Mouse (Mus musculus) C2C12 (cell line): ENCODE data around the gene Shc2. TPM values are rescaled to one million over a fixed set of nuclear protein-coding genes. Genes with fewer than 3 reads are reported as not detected.

Source experiments
- H3K27me3 ChIP-seq: one replicate; pipeline ENCODE4 v1.6.1; 2011; ENCODE audit not compliant: control insufficient read depth, insufficient read depth, insufficient read length
- H3K36me3 ChIP-seq: one replicate; pipeline ENCODE4 v1.6.1; 2011; ENCODE audit not compliant: control insufficient read depth, insufficient read depth
- H3K4me3 ChIP-seq: one replicate; pipeline ENCODE4 v1.5.1; 2011; ENCODE audit warnings: mild to moderate bottlenecking, control low read depth; ENCODE audit not compliant: poor library complexity, insufficient read depth, severe bottlenecking
- H3K79me2 ChIP-seq: one replicate; pipeline ENCODE4 v1.6.1; 2011; ENCODE audit not compliant: control insufficient read depth, insufficient read depth
- H3K79me3 ChIP-seq: one replicate; pipeline ENCODE4 v1.6.1; 2011; ENCODE audit warnings: low read depth, control low read depth
- H3ac ChIP-seq: one replicate; pipeline ENCODE3; 2011; ENCODE audit warnings: low read depth; ENCODE audit not compliant: control insufficient read depth, insufficient read length
- CEBPB ChIP-seq: IDR thresholded peaks from one replicate; pipeline ENCODE4 v1.6.1; 2011; ENCODE audit warnings: low read depth, mild to moderate bottlenecking, control low read depth, moderate library complexity
- CTCF ChIP-seq: IDR thresholded peaks from one replicate; pipeline ENCODE4 v1.5.1; 2011; ENCODE audit not compliant: control insufficient read depth, insufficient read depth, insufficient read length
- FOSL1 ChIP-seq: IDR thresholded peaks from one replicate; pipeline ENCODE4 v1.8.0; 2011; ENCODE audit warnings: mild to moderate bottlenecking, low read length; ENCODE audit not compliant: poor library complexity, insufficient read depth, severe bottlenecking
- MAX ChIP-seq: IDR thresholded peaks from one replicate; pipeline ENCODE4 v1.6.1; 2011; ENCODE audit warnings: mild to moderate bottlenecking, control low read depth
- MYOD1 ChIP-seq: IDR thresholded peaks from one replicate; pipeline ENCODE4 v1.6.1; 2011; ENCODE audit warnings: low read depth; ENCODE audit not compliant: control insufficient read depth, insufficient read length
- MYOG ChIP-seq: IDR thresholded peaks from one replicate; pipeline ENCODE4 v1.6.1; 2011; ENCODE audit not compliant: control insufficient read depth, insufficient read length; ENCODE audit errors: extremely low read depth
- USF1 ChIP-seq: IDR thresholded peaks from one replicate; pipeline ENCODE4 v1.6.1; 2011; ENCODE audit warnings: low read depth, mild to moderate bottlenecking, control low read depth, moderate library complexity
- polyA plus RNA-seq: library from polyadenylated mRNA; unstranded; fragments of >200 nt; fragmentation: generic; extraction: Trizol; gene quantifications from one replicate; pipeline ENCODE4 v1.2.1, GENCODE M21; 2012; ENCODE audit warnings: missing spikeins

Gene Shc2
- polyA plus RNA-seq, 1 experiment, result 3.5 TPM

DNA sequence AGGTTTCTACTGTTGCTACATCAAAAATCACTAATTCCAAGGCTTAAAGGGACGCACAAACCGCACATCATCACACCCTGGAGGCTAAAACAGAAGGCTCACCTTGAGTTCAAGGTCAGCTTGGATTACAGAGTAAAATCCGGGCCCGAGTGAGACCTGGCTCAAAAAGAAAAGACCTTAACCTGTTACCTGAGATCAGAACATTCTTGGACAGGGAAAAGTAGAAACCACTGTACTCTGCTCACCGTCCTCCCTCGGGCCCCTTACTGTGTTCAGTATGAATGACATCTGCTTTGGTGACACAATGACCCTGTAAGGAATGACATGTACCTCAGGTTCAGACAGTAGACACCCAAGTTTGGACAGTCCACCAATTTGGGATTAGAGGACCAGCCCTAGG lies 62.9 kb downstream of the Shc2 start:
- Histone ChIP-seq H3K27me3 (peaks cover 14% of the 10 kb centered on the region), H3ac (no peak overlapping the region), H3K36me3 (no peaks in the 10 kb centered on the region), H3K79me3 (no peaks in the 10 kb centered on the region), H3K4me3 (no peak overlapping the region), H3K79me2 (no peaks in the 10 kb centered on the region)
- TF ChIP-seq MAX, result no peak
- no peak for TF ChIP-seq USF1
- TF ChIP-seq CEBPB, result no peak
- TF ChIP-seq MYOD1, result no peak
- no peak for TF ChIP-seq FOSL1
- TF ChIP-seq CTCF, result no peak
- TF ChIP-seq MYOG, result no peak

DNA sequence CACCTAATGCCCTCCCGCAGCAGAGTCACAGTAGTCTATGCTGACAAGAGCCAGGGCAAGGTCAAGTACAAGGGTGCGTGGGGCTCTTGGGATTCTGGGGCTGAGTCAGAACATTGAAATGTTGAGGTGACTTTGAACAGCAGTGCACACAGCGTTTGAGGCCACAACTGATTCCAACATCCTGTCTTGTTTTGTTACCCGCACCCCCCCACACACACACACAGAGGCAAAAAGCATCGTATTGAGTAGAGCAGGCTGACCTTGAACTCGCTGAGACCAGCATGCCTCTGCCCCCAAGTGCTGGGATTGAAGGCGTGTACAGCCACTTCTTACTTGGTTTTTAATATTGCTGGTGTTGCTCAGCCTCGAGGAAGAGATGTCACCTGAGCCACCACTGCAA lies 63.4 kb downstream of the Shc2 start:
- Histone ChIP-seq H3K27me3 (peaks cover 9% of the 10 kb centered on the region), H3K79me2 (no peaks in the 10 kb centered on the region), H3K79me3 (no peaks in the 10 kb centered on the region), H3ac (no peak overlapping the region), H3K4me3 (no peak overlapping the region), H3K36me3 (no peaks in the 10 kb centered on the region)
- TF ChIP-seq MYOG (no peak), MAX (no peak), CEBPB (no peak), MYOD1 (no peak), CTCF (no peak), FOSL1 (no peak), USF1 (no peak)

DNA sequence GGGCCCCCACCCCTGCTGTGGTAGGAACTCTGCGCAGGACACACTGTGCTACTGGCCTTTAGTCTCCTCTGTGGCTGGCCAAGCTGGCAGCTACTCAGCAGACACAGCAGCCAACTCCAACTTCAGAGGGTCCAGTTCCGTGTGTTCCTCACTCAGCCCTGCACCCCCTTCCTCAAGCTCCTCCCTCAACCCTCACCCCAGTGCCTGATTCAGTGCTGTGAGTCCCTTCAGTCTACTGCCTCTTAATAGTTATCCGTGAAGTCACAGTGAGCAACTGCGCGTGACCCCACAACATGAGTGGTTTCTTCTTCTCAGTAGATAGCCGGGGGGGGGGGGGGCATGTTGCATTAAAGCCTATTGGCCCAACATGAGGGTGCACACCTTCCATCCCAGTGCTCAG lies 64.1 kb downstream of the Shc2 start:
- Histone ChIP-seq H3K27me3 (peaks cover 2% of the 10 kb centered on the region), H3K79me2 (no peaks in the 10 kb centered on the region), H3K36me3 (no peaks in the 10 kb centered on the region), H3ac (no peak overlapping the region), H3K4me3 (no peak overlapping the region), H3K79me3 (no peaks in the 10 kb centered on the region)
- TF ChIP-seq MAX (no peak), CTCF (no peak), USF1 (no peak), MYOG (no peak), FOSL1 (no peak), CEBPB (no peak), MYOD1 (no peak)

DNA sequence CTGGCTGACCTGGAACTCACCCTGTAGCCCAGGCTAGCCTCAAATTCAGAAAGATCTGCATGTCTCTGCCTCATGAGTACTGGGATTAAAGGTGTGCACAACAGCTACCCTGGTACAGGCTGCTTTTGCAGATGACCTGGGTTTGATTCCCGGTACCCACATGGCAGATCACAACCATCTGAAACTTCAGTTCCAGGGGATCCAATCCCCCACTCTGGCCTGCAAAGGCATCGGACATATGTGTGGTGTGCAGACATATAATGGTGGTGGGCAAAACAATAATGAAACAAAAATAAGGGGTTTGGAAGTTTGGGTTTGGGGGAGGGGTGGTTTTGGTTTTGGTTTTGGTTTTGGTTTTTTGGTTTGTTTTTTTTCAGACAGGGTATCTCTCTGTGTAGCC lies 66.4 kb downstream of the Shc2 start:
- H3K4me3 ChIP-seq, result no peak overlapping the region
- no peaks in the 10 kb centered on the region for H3K36me3 ChIP-seq
- no peaks in the 10 kb centered on the region for H3K27me3 ChIP-seq
- no peaks in the 10 kb centered on the region for H3K79me2 ChIP-seq
- H3K79me3 ChIP-seq, result no peaks in the 10 kb centered on the region
- no peak for TF ChIP-seq CTCF
- TF ChIP-seq MYOD1, result no peak
- TF ChIP-seq CEBPB, result no peak
- no peak for TF ChIP-seq MAX
- no peak overlapping the region for H3ac ChIP-seq

DNA sequence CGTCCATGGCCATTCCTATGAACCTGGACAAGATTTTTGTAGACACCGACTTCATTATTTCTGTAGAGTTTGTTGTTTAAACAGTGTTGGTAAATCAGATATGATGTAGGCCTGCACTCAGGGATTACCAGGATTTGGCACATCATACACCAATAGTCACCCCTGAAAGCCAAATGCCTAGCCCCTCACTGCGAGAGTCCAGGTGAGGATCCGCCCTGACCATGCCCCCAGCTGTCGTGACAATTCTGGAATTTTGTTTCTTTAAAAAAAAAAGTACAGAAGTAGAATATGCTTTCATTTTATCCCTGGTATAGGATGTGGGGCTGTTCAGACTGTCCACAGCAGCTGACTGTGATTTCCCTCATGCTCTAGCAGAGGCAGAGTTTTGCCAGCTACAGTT lies 67.8 kb downstream of the Shc2 start:
- Histone ChIP-seq H3K4me3 (no peak overlapping the region), H3K27me3 (no peaks in the 10 kb centered on the region), H3ac (no peak overlapping the region), H3K79me2 (no peaks in the 10 kb centered on the region), H3K79me3 (no peaks in the 10 kb centered on the region), H3K36me3 (no peaks in the 10 kb centered on the region)
- no peak for TF ChIP-seq MAX
- TF ChIP-seq CTCF, result no peak
- no peak for TF ChIP-seq CEBPB
- TF ChIP-seq FOSL1, result no peak

Other genes starting within 250 kb of the Shc2 start
- not detected for gene Vmn2r83, start 169.2 kb downstream of the Shc2 start, polyA plus RNA-seq
- 166 TPM for gene Plpp2, start 104.1 kb downstream of the Shc2 start, polyA plus RNA-seq
- gene Mier2, start 82.7 kb downstream of the Shc2 start, polyA plus RNA-seq, result 26.9 TPM
- gene Theg, start 50.6 kb downstream of the Shc2 start, polyA plus RNA-seq, result not detected
- 0.07 TPM for gene C2cd4c, start 23.9 kb downstream of the Shc2 start, polyA plus RNA-seq
- not detected for gene Odf3l2, start 7.8 kb upstream of the Shc2 start, polyA plus RNA-seq
- gene Madcam1, start 26.6 kb upstream of the Shc2 start, polyA plus RNA-seq, result not detected
- gene Tpgs1, start 31.5 kb upstream of the Shc2 start, polyA plus RNA-seq, result 80.7 TPM
- 235 TPM for gene Cdc34, start 44.3 kb upstream of the Shc2 start, polyA plus RNA-seq
- 0.51 TPM for gene Gzmm, start 51.1 kb upstream of the Shc2 start, polyA plus RNA-seq
- gene Bsg, start 66.6 kb upstream of the Shc2 start, polyA plus RNA-seq, result 749 TPM
- gene Hcn2, start 78.7 kb upstream of the Shc2 start, polyA plus RNA-seq, result 0.34 TPM
- 56.5 TPM for gene Polrmt, start 108.7 kb upstream of the Shc2 start, polyA plus RNA-seq
- 0.29 TPM for gene Fgf22, start 117.2 kb upstream of the Shc2 start, polyA plus RNA-seq
- gene Rnf126, start 129.0 kb upstream of the Shc2 start, polyA plus RNA-seq, result 116 TPM
- gene Fstl3, start 139.4 kb upstream of the Shc2 start, polyA plus RNA-seq, result 12.1 TPM
- not detected for gene Prss57, start 153.0 kb upstream of the Shc2 start, polyA plus RNA-seq
- 39.9 TPM for gene Palm, start 155.7 kb upstream of the Shc2 start, polyA plus RNA-seq
- not detected for gene Misp, start 183.1 kb upstream of the Shc2 start, polyA plus RNA-seq
- gene Ptbp1, start 216.5 kb upstream of the Shc2 start, polyA plus RNA-seq, result 345 TPM
- not detected for gene Prtn3, start 236.6 kb upstream of the Shc2 start, polyA plus RNA-seq
- gene Plppr3, start 236.7 kb upstream of the Shc2 start, polyA plus RNA-seq, result 2.3 TPM
- gene Elane, start 248.3 kb upstream of the Shc2 start, polyA plus RNA-seq, result not detected